Comparison of ENCODE assay signal across 9 mouse cellular contexts in genomic region chr7:38167724-38168141, GRCm38 (mm10). TPM values are rescaled to one million over a fixed set of nuclear protein-coding genes. Genes with fewer than 3 reads are reported as not detected.
DNase-seq lines count a peak whose midpoint lies in the region; ATAC-seq and TF ChIP-seq lines count a peak whose summit lies in the region.
"Had no signal": no experiment of that assay in that cellular context is flagged by ENCODE, and none has a peak within 500 bp of the region (broad histone marks: within the 10 kb centered on the region; RNA-seq: fewer than 3 reads in every experiment).

No protein-coding gene starts in this region.

- peak overlapping the region; percentile 32; the same call in 1 of the 2 replicates for H3K4me2 ChIP-seq in kidney, embryonic 14.5 days (replicated peaks; ENCODE audit: low read depth, low read length)
- H3K4me2 ChIP-seq in forebrain, embryonic 14.5 days (ENCODE audit: low read length), result no peak overlapping the region
- peak overlapping the region; percentile 30; the same call in 1 of the 2 replicates for H3K4me2 ChIP-seq in hindbrain, postnatal 0 days (ENCODE audit: low read depth, low read length)
- no peak overlapping the region for H3K4me2 ChIP-seq in midbrain, embryonic 13.5 days (replicated peaks)

- no peaks in the 10 kb centered on the region for H3K27me3 ChIP-seq in kidney, embryonic 14.5 days (ENCODE audit: control insufficient read depth, insufficient read depth, low read length)
- no peaks in the 10 kb centered on the region for H3K27me3 ChIP-seq in forebrain, embryonic 14.5 days (replicated peaks; ENCODE audit: control insufficient read depth, insufficient read depth, low read length)
- H3K27me3 ChIP-seq in hindbrain, postnatal 0 days (ENCODE audit: insufficient read depth, low read length), result no peaks in the 10 kb centered on the region
- H3K27me3 ChIP-seq in limb, embryonic 10.5 days (ENCODE audit: low read depth, poor library complexity, severe bottlenecking), result peaks cover 5% of the 10 kb centered on the region; the same call in 1 of the 2 replicates
- H3K27me3 ChIP-seq in midbrain, embryonic 13.5 days, result no peaks in the 10 kb centered on the region
- H3K27me3 ChIP-seq: neural tube, embryonic 12.5 days had no signal

- no peak overlapping the region for H3K9ac ChIP-seq in kidney, embryonic 14.5 days (ENCODE audit: low read depth, low read length)
- no peak overlapping the region for H3K9ac ChIP-seq in forebrain, embryonic 14.5 days (ENCODE audit: low read length)
- no peak overlapping the region for H3K9ac ChIP-seq in hindbrain, postnatal 0 days (replicated peaks; ENCODE audit: low read length)
- no peak overlapping the region for H3K9ac ChIP-seq in midbrain, embryonic 13.5 days (replicated peaks)
- H3K9ac ChIP-seq: neural tube, embryonic 12.5 days had no signal

- H3K27ac ChIP-seq in kidney, embryonic 14.5 days (ENCODE audit: low read depth, low read length), result no peak overlapping the region
- no peak overlapping the region for H3K27ac ChIP-seq in forebrain, embryonic 14.5 days (ENCODE audit: low read depth, low read length)
- no peak overlapping the region for H3K27ac ChIP-seq in hindbrain, postnatal 0 days
- H3K27ac ChIP-seq in limb, embryonic 10.5 days, result no peak overlapping the region
- H3K27ac ChIP-seq in midbrain, embryonic 13.5 days, result no peak overlapping the region
- H3K27ac ChIP-seq: neural tube, embryonic 12.5 days had no signal

- no peak for ATAC-seq in kidney, embryonic 14.5 days (ENCODE audit: low FRiP score, low TSS enrichment)
- ATAC-seq in forebrain, embryonic 14.5 days, result peak; percentile 64; the same call in 1 of the 2 replicates
- peak; percentile 80 for ATAC-seq in hindbrain, postnatal 0 days
- peak; percentile 69; the same call in 1 of the 2 replicates for ATAC-seq in midbrain, embryonic 13.5 days

- no peak overlapping the region for H3K4me3 ChIP-seq in kidney, embryonic 14.5 days (ENCODE audit: low read length)
- H3K4me3 ChIP-seq in forebrain, embryonic 14.5 days (ENCODE audit: low read depth, low read length), result no peak overlapping the region
- no peak overlapping the region for H3K4me3 ChIP-seq in hindbrain, postnatal 0 days (ENCODE audit: low read length)
- H3K4me3 ChIP-seq in limb, embryonic 10.5 days, result 0 out of 2 replicates have a peak overlapping the region, but pooled peaks have one; percentile 14
- H3K4me3 ChIP-seq in midbrain, embryonic 13.5 days (replicated peaks), result no peak overlapping the region
- H3K4me3 ChIP-seq: neural tube, embryonic 12.5 days had no signal

- peak; percentile 81 for TF ChIP-seq CTCF in hindbrain, postnatal 0 days (IDR thresholded peaks at IDR 0.05; ENCODE audit: low read depth)

- no peaks in the 10 kb centered on the region for H3K4me1 ChIP-seq in kidney, embryonic 14.5 days (ENCODE audit: control insufficient read depth, insufficient read depth, low read length)
- H3K4me1 ChIP-seq in forebrain, embryonic 14.5 days (ENCODE audit: control insufficient read depth, insufficient read depth, low read length), result no peaks in the 10 kb centered on the region; the same call in 1 of the 2 replicates
- H3K4me1 ChIP-seq in hindbrain, postnatal 0 days (ENCODE audit: insufficient read depth, low read length), result no peaks in the 10 kb centered on the region; the same call in 1 of the 2 replicates
- peaks cover 5% of the 10 kb centered on the region for H3K4me1 ChIP-seq in limb, embryonic 10.5 days
- H3K4me1 ChIP-seq in midbrain, embryonic 13.5 days (replicated peaks), result peaks cover 4% of the 10 kb centered on the region; the same call in 1 of the 2 replicates

- WGBS in kidney, embryonic 14.5 days, result 18% methylated on average over 11 of the region's 11 CpGs
- WGBS in forebrain, embryonic 14.5 days, result 17% methylated on average over 11 of the region's 11 CpGs
- WGBS in hindbrain, postnatal 0 days, result 12% methylated on average over 11 of the region's 11 CpGs
- WGBS in limb, embryonic 10.5 days, result 21% methylated on average over 11 of the region's 11 CpGs
- WGBS in midbrain, embryonic 13.5 days, result 19% methylated on average over 11 of the region's 11 CpGs

- no peaks in the 10 kb centered on the region for H3K9me3 ChIP-seq in kidney, embryonic 14.5 days (ENCODE audit: control insufficient read depth, low read length)
- no peaks in the 10 kb centered on the region for H3K9me3 ChIP-seq in forebrain, embryonic 14.5 days (replicated peaks; ENCODE audit: control insufficient read depth, low read length)
- H3K9me3 ChIP-seq in hindbrain, postnatal 0 days (ENCODE audit: low read length), result no peaks in the 10 kb centered on the region
- H3K9me3 ChIP-seq in limb, embryonic 10.5 days (replicated peaks), result no peaks in the 10 kb centered on the region
- H3K9me3 ChIP-seq in midbrain, embryonic 13.5 days, result no peaks in the 10 kb centered on the region
- H3K9me3 ChIP-seq: neural tube, embryonic 12.5 days had no signal

- DNase-seq in kidney, adult 18-20 months, result no peak
- DNase-seq in adrenal gland, postnatal 36 days, result peak; percentile 44 to 59
- peak; percentile 82 for DNase-seq in forebrain, embryonic 14.5 days (ENCODE audit: low spot score)
- peak; percentile 88 for DNase-seq in hindbrain, postnatal 0 days (ENCODE audit: low spot score)
- peak; percentile 70 for DNase-seq in limb, embryonic 10.5 days (ENCODE audit: low spot score)
- DNase-seq in thymus, postnatal 14 days, result peak; percentile 49

- H3K36me3 ChIP-seq in kidney, embryonic 14.5 days (ENCODE audit: control insufficient read depth, insufficient read depth, low read length), result no peaks in the 10 kb centered on the region
- no peaks in the 10 kb centered on the region for H3K36me3 ChIP-seq in forebrain, embryonic 14.5 days (ENCODE audit: control insufficient read depth, insufficient read depth, low read length)
- H3K36me3 ChIP-seq in hindbrain, postnatal 0 days (ENCODE audit: insufficient read depth, low read length), result no peaks in the 10 kb centered on the region
- H3K36me3 ChIP-seq in limb, embryonic 10.5 days, result no peaks in the 10 kb centered on the region
- no peaks in the 10 kb centered on the region for H3K36me3 ChIP-seq in midbrain, embryonic 13.5 days
- H3K36me3 ChIP-seq: neural tube, embryonic 12.5 days had no signal

RNA-seq across cellular contexts. Expression of gene 1600014C10Rik, which starts 15.3 kb away (rescaled TPM):
- polyA plus RNA-seq in kidney, embryonic 14.5 days (2014; fragmentation: Nextera tagmentation; extraction: Ambion mirVana), result 12.0 and 16.6 TPM in 2 replicates
- 10 to 100 TPM; 34.2 to 43.7 TPM for total RNA-seq in adrenal gland, postnatal 36 days (2021)
- 18.4 and 19.9 TPM in 2 replicates for polyA plus RNA-seq in forebrain, embryonic 14.5 days (2014; fragmentation: Nextera tagmentation; extraction: Ambion mirVana)
- 34.9 and 35.8 TPM in 2 replicates for total RNA-seq in hindbrain, postnatal 0 days (2014; rRNA removed)
- 25.6 and 26.1 TPM in 2 replicates for polyA plus RNA-seq in hindbrain, postnatal 0 days (2015; fragmentation: Nextera tagmentation; extraction: Ambion mirVana)
- 12.2 and 14.5 TPM in 2 replicates for polyA plus RNA-seq in limb, embryonic 10.5 days (2016; fragmentation: Nextera tagmentation; extraction: Ambion mirVana)
- 21.7 and 22.6 TPM in 2 replicates for polyA plus RNA-seq in midbrain, embryonic 13.5 days (2015; fragmentation: Nextera tagmentation; extraction: Ambion mirVana)

Comparison
In these comparisons a context has a peak if more than half of its experiments do, and no peak if none do; other contexts are left out.
1. H3K4me2 ChIP-seq: peak in kidney, embryonic 14.5 days (single experiment) and hindbrain, postnatal 0 days (single experiment); none in forebrain, embryonic 14.5 days (single experiment) and midbrain, embryonic 13.5 days (single experiment).